Mouse (Mus musculus) gastrocnemius, adult 18-20 months (tissue): Measurements from ENCODE around the gene St6galnac5. TPM values are rescaled to one million over a fixed set of nuclear protein-coding genes. Genes with fewer than 3 reads are reported as not detected.
"Not testable (repeated sequence)": the region's sequence is repeated elsewhere in the genome, so short reads cannot be mapped to it uniquely, and the experiment has no call there.

ENCODE experiments used
- DNase-seq: peaks from one replicate; pipeline ENCODE4 v3.0.0; 2021; ENCODE audit warnings: low spot score
- total RNA-seq, 2 experiments: library from RNA; stranded (reverse); gene quantifications; 2 replicates each; pipeline ENCODE4 v1.2.3; 2021

The St6galnac5 gene
- total RNA-seq, 2 experiments from 2014 or later: 0.14 to 0.18 TPM

- DNase-seq: no peak
These were observed 189.0 kb downstream of the St6galnac5 start for GRCm38 (mm10) chr3:152793006-152793405.

- no peak for DNase-seq
These were observed 189.4 kb downstream of the St6galnac5 start for GRCm38 (mm10) chr3:152792601-152793000.

- not testable (repeated sequence) for DNase-seq
These were observed 193.6 kb downstream of the St6galnac5 start for GRCm38 (mm10) chr3:152788301-152788953.

GRCm38 (mm10) chr3:152784353-152784752 lies 197.7 kb downstream of the St6galnac5 start:
- not testable (repeated sequence) for DNase-seq

GRCm38 (mm10) chr3:152783792-152784191 lies 198.3 kb downstream of the St6galnac5 start:
- peak; percentile 66 for DNase-seq

GRCm38 (mm10) chr3:152779819-152780218 lies 202.2 kb downstream of the St6galnac5 start:
- no peak for DNase-seq

GRCm38 (mm10) chr3:152776872-152777540 lies 205.0 kb downstream of the St6galnac5 start:
- no peak for DNase-seq

GRCm38 (mm10) chr3:152776363-152776762 lies 205.7 kb downstream of the St6galnac5 start:
- DNase-seq: no peak

- DNase-seq: no peak
These were observed 212.0 kb downstream of the St6galnac5 start for GRCm38 (mm10) chr3:152770056-152770455.

- no peak for DNase-seq
These were observed 214.6 kb downstream of the St6galnac5 start for GRCm38 (mm10) chr3:152767485-152767884.
